Mouse (Mus musculus) spleen, adult 2 months (tissue): ENCODE results near the gene Dgki. TPM values are rescaled to one million over a fixed set of nuclear protein-coding genes. Genes with fewer than 3 reads are reported as not detected.

Experiments
- DNase-seq, 2 experiments: peaks; one replicate each; pipeline versions ENCODE4 v3.0.0 to v3.0.0-alpha.2; 2012 to 2021; ENCODE audit warnings: low spot score in 2 of 2, low read depth in 1 of 2
- H3K27ac ChIP-seq: fragments of 200-500 bp; 2 replicates; pipeline ENCODE4 v1.5.1; 2012; ENCODE audit warnings: low read length, inconsistent platforms; ENCODE audit not compliant: insufficient read depth
- H3K27me3 ChIP-seq: fragments of 200-500 bp; 2 replicates; pipeline ENCODE4 v1.6.1; 2012; ENCODE audit warnings: mild to moderate bottlenecking, moderate library complexity, low read length, inconsistent platforms; ENCODE audit not compliant: control insufficient read depth, insufficient read depth
- H3K36me3 ChIP-seq: fragments of 200-500 bp; 2 replicates; pipeline ENCODE4 v1.6.1; 2012; ENCODE audit warnings: mild to moderate bottlenecking, low read length, inconsistent platforms; ENCODE audit not compliant: control insufficient read depth, insufficient read depth
- H3K4me1 ChIP-seq: fragments of 200-500 bp; 2 replicates; pipeline ENCODE4 v1.6.1; 2011; ENCODE audit warnings: inconsistent platforms; ENCODE audit not compliant: control insufficient read depth, insufficient read depth, insufficient read length
- H3K4me3 ChIP-seq: fragments of 200-500 bp; 2 replicates; pipeline ENCODE4 v1.5.1; 2011; ENCODE audit warnings: mild to moderate bottlenecking, inconsistent platforms; ENCODE audit not compliant: insufficient read depth, insufficient read length; ENCODE audit errors: extremely low read depth
- CTCF ChIP-seq: fragments of 200-500 bp; IDR thresholded peaks from 2 replicates; pipeline ENCODE4 v1.5.1; 2011; ENCODE audit warnings: mild to moderate bottlenecking, inconsistent platforms; ENCODE audit not compliant: insufficient read depth, insufficient read length, insufficient replicate concordance; ENCODE audit errors: extremely low read depth
- POLR2A ChIP-seq: fragments of 200-500 bp; IDR thresholded peaks from 2 replicates; pipeline ENCODE4 v1.6.1; 2011; ENCODE audit warnings: low read depth, low read length, inconsistent platforms
- WGBS: fragments of 180-500 bp; shearing (Covaris S2); methylation state at CpG from one replicate; pipeline ENCODE4 v1.1.7; 2018; 5-methylcytosine and 5-hydroxymethylcytosine counted together
- polyA plus RNA-seq: library from polyadenylated mRNA; depleted of rRNA; stranded (reverse); fragments of >200 nt; gene quantifications from 2 replicates; pipeline ENCODE4 v1.2.3, GENCODE M21; 2012

Dgki gene
- polyA plus RNA-seq, 1 experiment = 0.70 TPM

- Histone ChIP-seq H3K4me3 (no peak overlapping the region), H3K27ac (no peak overlapping the region), H3K36me3 (no peaks in the 10 kb centered on the region), H3K27me3 (no peaks in the 10 kb centered on the region), H3K4me1 (no peaks in the 10 kb centered on the region)
- TF ChIP-seq POLR2A (no peak), CTCF (no peak)
- WGBS = 81% methylated on average over 4 of the region's 4 CpGs
- DNase-seq = no peak
These were observed 465.2 kb downstream of the Dgki start for GRCm38 (mm10) chr6:36834695-36835265.

- TF ChIP-seq POLR2A (no peak), CTCF (no peak)
- Histone ChIP-seq H3K4me3 (no peak overlapping the region), H3K36me3 (no peaks in the 10 kb centered on the region), H3K4me1 (no peaks in the 10 kb centered on the region), H3K27ac (no peak overlapping the region), H3K27me3 (no peaks in the 10 kb centered on the region)
- DNase-seq = no peak
- 82% methylated on average over 4 of the region's 4 CpGs for WGBS
These were observed 467.3 kb downstream of the Dgki start for GRCm38 (mm10) chr6:36832681-36833080.

GRCm38 (mm10) chr6:36832207-36832606, 467.8 kb downstream of the Dgki start:
- DNase-seq = no peak
- TF ChIP-seq CTCF (no peak), POLR2A (no peak)
- Histone ChIP-seq H3K27me3 (no peaks in the 10 kb centered on the region), H3K4me1 (no peaks in the 10 kb centered on the region), H3K36me3 (no peaks in the 10 kb centered on the region), H3K4me3 (no peak overlapping the region), H3K27ac (no peak overlapping the region)
- 78% methylated on average over 2 of the region's 2 CpGs for WGBS

GRCm38 (mm10) chr6:36830371-36830925, 469.5 kb downstream of the Dgki start:
- no peak for DNase-seq
- no peaks in the 10 kb centered on the region for H3K4me1 ChIP-seq
- WGBS = 82% methylated on average over 9 of the region's 9 CpGs
- no peaks in the 10 kb centered on the region for H3K36me3 ChIP-seq
- no peak overlapping the region for H3K4me3 ChIP-seq
- H3K27me3 ChIP-seq = no peaks in the 10 kb centered on the region
- TF ChIP-seq CTCF (no peak), POLR2A (no peak)
- no peak overlapping the region for H3K27ac ChIP-seq

GRCm38 (mm10) chr6:36819784-36820050, 480.3 kb downstream of the Dgki start:
- Histone ChIP-seq H3K4me1 (no peaks in the 10 kb centered on the region), H3K4me3 (no peak overlapping the region)

GRCm38 (mm10) chr6:36819019-36819783, 480.8 kb downstream of the Dgki start:
- Histone ChIP-seq H3K4me1 (no peaks in the 10 kb centered on the region), H3K27me3 (no peaks in the 10 kb centered on the region), H3K36me3 (no peaks in the 10 kb centered on the region), H3K4me3 (no peak overlapping the region), H3K27ac (no peak overlapping the region)
- DNase-seq = no peak
- TF ChIP-seq POLR2A (no peak), CTCF (no peak)
- 68% methylated on average over 8 of the region's 8 CpGs for WGBS

More at GRCm38 (mm10) chr6:36819784-36820050, 480.3 kb downstream of the Dgki start:
- Histone ChIP-seq H3K27me3 (no peaks in the 10 kb centered on the region), H3K36me3 (no peaks in the 10 kb centered on the region), H3K27ac (no peak overlapping the region)
- TF ChIP-seq CTCF (no peak), POLR2A (no peak)
- DNase-seq = no peak

GRCm38 (mm10) chr6:36818281-36819018, 481.5 kb downstream of the Dgki start:
- no peak for DNase-seq
- no peak overlapping the region for H3K4me3 ChIP-seq
- no peak overlapping the region for H3K27ac ChIP-seq
- WGBS = 75% methylated on average over 4 of the region's 4 CpGs
- no peaks in the 10 kb centered on the region for H3K27me3 ChIP-seq
- no peaks in the 10 kb centered on the region for H3K4me1 ChIP-seq
- TF ChIP-seq CTCF (no peak), POLR2A (no peak)
- no peaks in the 10 kb centered on the region for H3K36me3 ChIP-seq
